Mouse (Mus musculus) activated CD4-positive, CD25-positive, alpha-beta regulatory T cell, adult 4 months (primary cell): ENCODE results near the gene Neurog3. TPM values are rescaled to one million over a fixed set of nuclear protein-coding genes. Genes with fewer than 3 reads are reported as not detected.

ENCODE experiments used
- ATAC-seq: one replicate; pipeline ENCODE4 v1.8.0; 2017
- polyA plus RNA-seq, 2 experiments: library from polyadenylated mRNA; unstranded; fragments of 100-300 nt; shearing (Covaris generic); gene quantifications; one replicate each; pipeline ENCODE4 v1.2.1; 2017

The Neurog3 gene
- polyA plus RNA-seq, 2 experiments from 2014 or later = not detected

- no peak for ATAC-seq
Observed at GRCm38 (mm10) chr10:62138040-62138439, 5.2 kb downstream of the Neurog3 start.

- ATAC-seq = no peak
Observed at GRCm38 (mm10) chr10:62143820-62144219, 10.9 kb downstream of the Neurog3 start, which contains the start of gene Fam241b. Gene Fam241b (minus strand): TSS chr10:62143920.

GRCm38 (mm10) chr10:62145957-62146356 is 13.1 kb downstream of the Neurog3 start:
- no peak for ATAC-seq

GRCm38 (mm10) chr10:62147466-62148248 is 14.8 kb downstream of the Neurog3 start:
- no peak for ATAC-seq

- no peak for ATAC-seq
Observed at GRCm38 (mm10) chr10:62149929-62150328, 17.0 kb downstream of the Neurog3 start.

GRCm38 (mm10) chr10:62162410-62162809 is 29.5 kb downstream of the Neurog3 start:
- no peak for ATAC-seq

GRCm38 (mm10) chr10:62172841-62173553 is 40.1 kb downstream of the Neurog3 start:
- ATAC-seq = no peak

- ATAC-seq = no peak
Observed at GRCm38 (mm10) chr10:62173941-62174448, 41.1 kb downstream of the Neurog3 start.

GRCm38 (mm10) chr10:62174533-62175313 is 41.8 kb downstream of the Neurog3 start:
- ATAC-seq = no peak

GRCm38 (mm10) chr10:62179944-62180343 is 47.1 kb downstream of the Neurog3 start:
- no peak for ATAC-seq

GRCm38 (mm10) chr10:62181701-62182100 is 48.8 kb downstream of the Neurog3 start:
- no peak for ATAC-seq

GRCm38 (mm10) chr10:62182471-62183014 is 49.7 kb downstream of the Neurog3 start:
- ATAC-seq = no peak

- ATAC-seq = peak; percentile 90
Observed at GRCm38 (mm10) chr10:62183053-62183452, 50.2 kb downstream of the Neurog3 start.

Other genes with a start within 250 kb of the Neurog3 start
- gene Col13a1, start 154.0 kb upstream of the Neurog3 start, polyA plus RNA-seq = not detected
- gene Fam241b, start 10.8 kb downstream of the Neurog3 start, polyA plus RNA-seq = 1 to 10 TPM; 2.9 to 3.3 TPM
- under 1 TPM in 1 of 2 experiments, not detected in 1; 0.15 TPM for gene Tspan15, start 98.2 kb downstream of the Neurog3 start, polyA plus RNA-seq
- gene Tacr2, start 119.3 kb downstream of the Neurog3 start, polyA plus RNA-seq = not detected
- gene Hk1, start 246.8 kb downstream of the Neurog3 start, polyA plus RNA-seq = 10 to 100 TPM; 52.7 to 92.5 TPM